Mouse (Mus musculus): ENCODE measurements around the gene Hmcn1.

The Hmcn1 gene

GRCm38 (mm10) chr1:150936821-150937220 is 56.4 kb downstream of the Hmcn1 start:
- no peak for TF ChIP-seq CTCF (conservative IDR thresholded peaks at IDR 0.05; ENCODE audit: low read length)
- TF ChIP-seq NANOG (IDR thresholded peaks at IDR 0.05; ENCODE audit: borderline replicate concordance, low read length), result no peak
- TF ChIP-seq POU5F1 (IDR thresholded peaks at IDR 0.05; ENCODE audit: borderline replicate concordance, low read length), result no peak
- Histone ChIP-seq H3K27me3 (ENCODE audit: insufficient read depth, low read length) (no peaks in the 10 kb centered on the region), H3K9me3 (ENCODE audit: low read length) (no peaks in the 10 kb centered on the region)

GRCm38 (mm10) chr1:150933616-150934015 is 59.6 kb downstream of the Hmcn1 start:
- TF ChIP-seq POU5F1 (IDR thresholded peaks at IDR 0.05; ENCODE audit: borderline replicate concordance, low read length), result no peak
- TF ChIP-seq CTCF (conservative IDR thresholded peaks at IDR 0.05; ENCODE audit: low read length), result no peak
- TF ChIP-seq NANOG (IDR thresholded peaks at IDR 0.05; ENCODE audit: borderline replicate concordance, low read length), result no peak
- Histone ChIP-seq H3K36me3 (ENCODE audit: insufficient read depth, low read length) (no peaks in the 10 kb centered on the region), H3K9me3 (ENCODE audit: low read length) (no peaks in the 10 kb centered on the region), H3K4me3 (replicated peaks; ENCODE audit: low read length) (no peak overlapping the region), H3K27me3 (ENCODE audit: insufficient read depth, low read length) (no peaks in the 10 kb centered on the region), H3K4me1 (replicated peaks; ENCODE audit: low read depth, low read length) (no peaks in the 10 kb centered on the region)

More at GRCm38 (mm10) chr1:150936821-150937220, 56.4 kb downstream of the Hmcn1 start:
- Histone ChIP-seq H3K36me3 (ENCODE audit: insufficient read depth, low read length) (no peaks in the 10 kb centered on the region), H3K4me1 (replicated peaks; ENCODE audit: low read depth, low read length) (no peaks in the 10 kb centered on the region), H3K4me3 (replicated peaks; ENCODE audit: low read length) (no peak overlapping the region)

GRCm38 (mm10) chr1:150920860-150921259 is 72.4 kb downstream of the Hmcn1 start:
- Histone ChIP-seq H3K27me3 (ENCODE audit: insufficient read depth, low read length) (no peaks in the 10 kb centered on the region), H3K4me1 (replicated peaks; ENCODE audit: low read depth, low read length) (no peaks in the 10 kb centered on the region), H3K4me3 (replicated peaks; ENCODE audit: low read length) (no peak overlapping the region), H3K9me3 (ENCODE audit: low read length) (no peaks in the 10 kb centered on the region), H3K36me3 (ENCODE audit: insufficient read depth, low read length) (no peaks in the 10 kb centered on the region)
- TF ChIP-seq NANOG (IDR thresholded peaks at IDR 0.05; ENCODE audit: borderline replicate concordance, low read length) (no peak), POU5F1 (IDR thresholded peaks at IDR 0.05; ENCODE audit: borderline replicate concordance, low read length) (no peak), CTCF (conservative IDR thresholded peaks at IDR 0.05; ENCODE audit: low read length) (no peak)

GRCm38 (mm10) chr1:150920276-150920675 is 73.0 kb downstream of the Hmcn1 start:
- Histone ChIP-seq H3K4me3 (replicated peaks; ENCODE audit: low read length) (no peak overlapping the region), H3K36me3 (ENCODE audit: insufficient read depth, low read length) (no peaks in the 10 kb centered on the region), H3K9me3 (ENCODE audit: low read length) (no peaks in the 10 kb centered on the region), H3K4me1 (replicated peaks; ENCODE audit: low read depth, low read length) (no peaks in the 10 kb centered on the region), H3K27me3 (ENCODE audit: insufficient read depth, low read length) (no peaks in the 10 kb centered on the region)
- no peak for TF ChIP-seq POU5F1 (IDR thresholded peaks at IDR 0.05; ENCODE audit: borderline replicate concordance, low read length)
- peak; percentile 56 for TF ChIP-seq CTCF (conservative IDR thresholded peaks at IDR 0.05; ENCODE audit: low read length)

GRCm38 (mm10) chr1:150914936-150915335 is 78.3 kb downstream of the Hmcn1 start:
- H3K27me3 ChIP-seq (ENCODE audit: insufficient read depth, low read length), result no peaks in the 10 kb centered on the region
- no peaks in the 10 kb centered on the region for H3K4me1 ChIP-seq (replicated peaks; ENCODE audit: low read depth, low read length)
- no peaks in the 10 kb centered on the region for H3K36me3 ChIP-seq (ENCODE audit: insufficient read depth, low read length)
- no peaks in the 10 kb centered on the region for H3K9me3 ChIP-seq (ENCODE audit: low read length)
- no peak overlapping the region for H3K4me3 ChIP-seq (replicated peaks; ENCODE audit: low read length)
- no peak for TF ChIP-seq CTCF (conservative IDR thresholded peaks at IDR 0.05; ENCODE audit: low read length)
- no peak for TF ChIP-seq NANOG (IDR thresholded peaks at IDR 0.05; ENCODE audit: borderline replicate concordance, low read length)
- no peak for TF ChIP-seq POU5F1 (IDR thresholded peaks at IDR 0.05; ENCODE audit: borderline replicate concordance, low read length)

- H3K27me3 ChIP-seq (ENCODE audit: insufficient read depth, low read length), result no peaks in the 10 kb centered on the region
- no peaks in the 10 kb centered on the region for H3K4me1 ChIP-seq (replicated peaks; ENCODE audit: low read depth, low read length)
- H3K9me3 ChIP-seq (ENCODE audit: low read length), result no peaks in the 10 kb centered on the region
- no peak overlapping the region for H3K4me3 ChIP-seq (replicated peaks; ENCODE audit: low read length)
- H3K36me3 ChIP-seq (ENCODE audit: insufficient read depth, low read length), result no peaks in the 10 kb centered on the region
- TF ChIP-seq NANOG (IDR thresholded peaks at IDR 0.05; ENCODE audit: borderline replicate concordance, low read length) (no peak), POU5F1 (IDR thresholded peaks at IDR 0.05; ENCODE audit: borderline replicate concordance, low read length) (no peak), CTCF (conservative IDR thresholded peaks at IDR 0.05; ENCODE audit: low read length) (no peak)
Observed at GRCm38 (mm10) chr1:150913586-150914136, 79.6 kb downstream of the Hmcn1 start.

GRCm38 (mm10) chr1:150909642-150910041 is 83.6 kb downstream of the Hmcn1 start:
- no peaks in the 10 kb centered on the region for H3K4me1 ChIP-seq (replicated peaks; ENCODE audit: low read depth, low read length)
- no peak for TF ChIP-seq POU5F1 (IDR thresholded peaks at IDR 0.05; ENCODE audit: borderline replicate concordance, low read length)
- no peak for TF ChIP-seq CTCF (conservative IDR thresholded peaks at IDR 0.05; ENCODE audit: low read length)
- no peak for TF ChIP-seq NANOG (IDR thresholded peaks at IDR 0.05; ENCODE audit: borderline replicate concordance, low read length)
- H3K36me3 ChIP-seq (ENCODE audit: insufficient read depth, low read length), result no peaks in the 10 kb centered on the region
- no peak overlapping the region for H3K4me3 ChIP-seq (replicated peaks; ENCODE audit: low read length)
- H3K9me3 ChIP-seq (ENCODE audit: low read length), result no peaks in the 10 kb centered on the region
- no peaks in the 10 kb centered on the region for H3K27me3 ChIP-seq (ENCODE audit: insufficient read depth, low read length)

GRCm38 (mm10) chr1:150893677-150894188 is 99.5 kb downstream of the Hmcn1 start:
- Histone ChIP-seq H3K4me1 (replicated peaks; ENCODE audit: low read depth, low read length) (no peaks in the 10 kb centered on the region), H3K36me3 (ENCODE audit: insufficient read depth, low read length) (no peaks in the 10 kb centered on the region), H3K4me3 (replicated peaks; ENCODE audit: low read length) (no peak overlapping the region), H3K9me3 (ENCODE audit: low read length) (no peaks in the 10 kb centered on the region), H3K27me3 (ENCODE audit: insufficient read depth, low read length) (no peaks in the 10 kb centered on the region)
- TF ChIP-seq POU5F1 (IDR thresholded peaks at IDR 0.05; ENCODE audit: borderline replicate concordance, low read length) (no peak), NANOG (IDR thresholded peaks at IDR 0.05; ENCODE audit: borderline replicate concordance, low read length) (no peak), CTCF (conservative IDR thresholded peaks at IDR 0.05; ENCODE audit: low read length) (no peak)

GRCm38 (mm10) chr1:150890017-150890416 is 103.2 kb downstream of the Hmcn1 start:
- no peaks in the 10 kb centered on the region for H3K36me3 ChIP-seq (ENCODE audit: insufficient read depth, low read length)
- no peaks in the 10 kb centered on the region for H3K4me1 ChIP-seq (replicated peaks; ENCODE audit: low read depth, low read length)
- TF ChIP-seq CTCF (conservative IDR thresholded peaks at IDR 0.05; ENCODE audit: low read length) (no peak), NANOG (IDR thresholded peaks at IDR 0.05; ENCODE audit: borderline replicate concordance, low read length) (no peak), POU5F1 (IDR thresholded peaks at IDR 0.05; ENCODE audit: borderline replicate concordance, low read length) (no peak)
- H3K4me3 ChIP-seq (replicated peaks; ENCODE audit: low read length), result no peak overlapping the region
- H3K9me3 ChIP-seq (ENCODE audit: low read length), result no peaks in the 10 kb centered on the region
- H3K27me3 ChIP-seq (ENCODE audit: insufficient read depth, low read length), result no peaks in the 10 kb centered on the region
